Mouse (Mus musculus) neural tube, embryonic 14.5 days (tissue): ENCODE results near the gene Antxr1. TPM values are rescaled to one million over a fixed set of nuclear protein-coding genes. Genes with fewer than 3 reads are reported as not detected.

ENCODE experiments used
- ATAC-seq: fragments of 200-750 bp; cut with Nextera tagmentation; 2 replicates; pipeline ENCODE4 v1.8.0; 2017; ENCODE audit warnings: low read depth, mild to moderate bottlenecking, moderate TSS enrichment, moderate library complexity
- H3K27ac ChIP-seq: fragments of 300-500 bp; sonication (generic); 2 replicates; pipeline ENCODE4 v1.5.1; 2014; ENCODE audit warnings: low read depth, mild to moderate bottlenecking, control low read depth, low read length, moderate library complexity, mixed read lengths
- H3K27me3 ChIP-seq: fragments of 300-500 bp; sonication (generic); 2 replicates; pipeline ENCODE4 v1.6.1; 2014; ENCODE audit warnings: low read length; ENCODE audit not compliant: control insufficient read depth, insufficient read depth
- H3K36me3 ChIP-seq: fragments of 300-500 bp; sonication (generic); 2 replicates; pipeline ENCODE4 v1.6.1; 2014; ENCODE audit warnings: low read length, mixed read lengths; ENCODE audit not compliant: control insufficient read depth, insufficient read depth
- H3K4me1 ChIP-seq: fragments of 300-500 bp; sonication (generic); 2 replicates; pipeline ENCODE4 v1.6.1; 2014; ENCODE audit warnings: low read length; ENCODE audit not compliant: control insufficient read depth, insufficient read depth
- H3K4me2 ChIP-seq: fragments of 300-500 bp; sonication (generic); 2 replicates; pipeline ENCODE4 v1.6.1; 2014; ENCODE audit warnings: mild to moderate bottlenecking, low read depth, low read length, control low read depth
- H3K4me3 ChIP-seq: fragments of 300-500 bp; sonication (generic); 2 replicates; pipeline ENCODE4 v1.5.1; 2014; ENCODE audit warnings: low read depth, low read length, control low read depth, mixed read lengths
- H3K9ac ChIP-seq: fragments of 300-500 bp; sonication (generic); replicated peaks from 2 replicates; pipeline ENCODE4 v1.6.1; 2014; ENCODE audit warnings: low read depth, mild to moderate bottlenecking, control low read depth, low read length, mixed read lengths
- H3K9me3 ChIP-seq: fragments of 300-500 bp; sonication (generic); 2 replicates; pipeline ENCODE4 v1.6.1; 2016; ENCODE audit warnings: low read length; ENCODE audit not compliant: control insufficient read depth
- WGBS: fragments of 180-500 bp; shearing (Covaris S2); extraction: QIAGEN DNeasy Blood & Tissue Kit; methylation state at CpG from one replicate; pipeline ENCODE4 v1.1.7; 2014; 5-methylcytosine and 5-hydroxymethylcytosine counted together
- polyA plus RNA-seq: library from polyadenylated mRNA; unstranded; fragments of >200 nt; fragmentation: Nextera tagmentation; extraction: Ambion mirVana; gene quantifications from 2 replicates; pipeline ENCODE4 v1.2.1, GENCODE M21; 2014

Antxr1 gene
- polyA plus RNA-seq, 1 experiment from 2014 or later: 6.5 TPM

- H3K9me3 ChIP-seq: no peaks in the 10 kb centered on the region
- WGBS: 85% methylated on average over 3 of the region's 3 CpGs
- no peaks in the 10 kb centered on the region for H3K27me3 ChIP-seq
- no peak overlapping the region for H3K27ac ChIP-seq
- H3K4me3 ChIP-seq: no peak overlapping the region
- H3K9ac ChIP-seq: no peak overlapping the region
- no peak overlapping the region for H3K4me2 ChIP-seq
- H3K4me1 ChIP-seq: no peaks in the 10 kb centered on the region
- H3K36me3 ChIP-seq: no peaks in the 10 kb centered on the region
- no peak for ATAC-seq
These were observed 181.8 kb downstream of the Antxr1 start for GRCm38 (mm10) chr6:87153836-87154235.

GRCm38 (mm10) chr6:87153231-87153580 is 182.4 kb downstream of the Antxr1 start:
- no peaks in the 10 kb centered on the region for H3K9me3 ChIP-seq

GRCm38 (mm10) chr6:87152461-87153230 is 183.0 kb downstream of the Antxr1 start:
- Histone ChIP-seq H3K4me1 (no peaks in the 10 kb centered on the region), H3K4me2 (no peak overlapping the region), H3K27me3 (no peaks in the 10 kb centered on the region), H3K36me3 (no peaks in the 10 kb centered on the region), H3K9ac (no peak overlapping the region), H3K9me3 (no peaks in the 10 kb centered on the region), H3K27ac (no peak overlapping the region), H3K4me3 (no peak overlapping the region)
- WGBS: 80% methylated on average over 21 of the region's 21 CpGs
- no peak for ATAC-seq

More at GRCm38 (mm10) chr6:87153231-87153580, 182.4 kb downstream of the Antxr1 start:
- no peak overlapping the region for H3K4me3 ChIP-seq
- no peak for ATAC-seq
- no peak overlapping the region for H3K27ac ChIP-seq
- no peaks in the 10 kb centered on the region for H3K27me3 ChIP-seq
- WGBS: 93% methylated on average over 7 of the region's 7 CpGs
- no peaks in the 10 kb centered on the region for H3K36me3 ChIP-seq
- no peak overlapping the region for H3K4me2 ChIP-seq
- no peaks in the 10 kb centered on the region for H3K4me1 ChIP-seq
- H3K9ac ChIP-seq: no peak overlapping the region

DNA sequence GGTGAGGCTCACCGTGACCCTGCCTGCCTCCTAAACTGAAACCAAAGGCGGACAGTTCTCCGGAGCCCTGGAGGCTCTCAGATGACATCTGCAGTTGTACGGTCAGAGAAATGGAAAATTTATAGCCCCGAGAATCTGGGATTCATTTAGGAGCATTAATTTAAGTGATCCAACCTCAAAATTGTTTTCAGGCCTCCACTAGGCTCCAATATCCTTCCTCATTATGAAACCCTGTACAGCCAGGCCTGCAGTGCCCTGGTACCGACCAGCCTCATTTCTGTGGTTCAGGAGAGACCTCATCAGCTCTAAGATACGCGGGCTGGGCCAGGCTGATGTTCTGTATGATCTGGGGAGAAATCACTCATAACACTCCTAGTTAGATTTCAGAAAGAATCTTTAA is 184.2 kb downstream of the Antxr1 start:
- no peaks in the 10 kb centered on the region for H3K9me3 ChIP-seq
- WGBS: 89% methylated on average over 8 of the region's 8 CpGs
- no peak overlapping the region for H3K4me2 ChIP-seq
- no peaks in the 10 kb centered on the region for H3K4me1 ChIP-seq
- ATAC-seq: no peak
- no peak overlapping the region for H3K27ac ChIP-seq
- H3K4me3 ChIP-seq: no peak overlapping the region
- no peaks in the 10 kb centered on the region for H3K27me3 ChIP-seq
- H3K9ac ChIP-seq: no peak overlapping the region
- H3K36me3 ChIP-seq: no peaks in the 10 kb centered on the region

GRCm38 (mm10) chr6:87150471-87150870 is 185.2 kb downstream of the Antxr1 start:
- ATAC-seq: no peak
- H3K9me3 ChIP-seq: no peaks in the 10 kb centered on the region
- H3K4me2 ChIP-seq: no peak overlapping the region
- H3K36me3 ChIP-seq: no peaks in the 10 kb centered on the region
- no peaks in the 10 kb centered on the region for H3K27me3 ChIP-seq
- WGBS: 86% methylated on average over 7 of the region's 7 CpGs
- H3K9ac ChIP-seq: no peak overlapping the region
- no peak overlapping the region for H3K27ac ChIP-seq
- H3K4me3 ChIP-seq: no peak overlapping the region
- H3K4me1 ChIP-seq: no peaks in the 10 kb centered on the region

DNA sequence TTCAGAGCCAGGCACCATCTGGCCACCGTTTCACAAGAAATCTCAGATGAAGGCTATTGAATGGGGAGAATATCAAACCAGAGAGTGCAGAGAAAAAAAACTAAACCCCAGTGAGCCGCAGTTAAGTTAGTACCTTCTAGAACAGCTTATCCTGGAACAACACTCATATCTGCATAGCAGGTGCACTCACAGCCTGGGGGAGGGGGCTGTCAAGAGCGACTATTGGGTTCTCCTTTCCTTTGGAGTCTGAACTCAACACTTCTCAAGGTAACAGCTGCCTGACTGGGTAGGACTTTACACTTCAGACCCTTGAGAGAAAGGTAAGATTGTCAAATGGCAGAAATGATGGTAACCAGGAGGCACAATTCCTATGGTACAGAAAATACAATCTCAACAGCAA is 187.7 kb downstream of the Antxr1 start:
- H3K27ac ChIP-seq: no peak overlapping the region
- no peaks in the 10 kb centered on the region for H3K4me1 ChIP-seq
- ATAC-seq: no peak
- no peaks in the 10 kb centered on the region for H3K27me3 ChIP-seq
- whole genome bisulfite sequencing: 82% methylated on average over 3 of the region's 3 CpGs
- no peak overlapping the region for H3K4me3 ChIP-seq
- H3K4me2 ChIP-seq: no peak overlapping the region
- no peak overlapping the region for H3K9ac ChIP-seq
- no peaks in the 10 kb centered on the region for H3K9me3 ChIP-seq
- no peaks in the 10 kb centered on the region for H3K36me3 ChIP-seq

- H3K9me3 ChIP-seq: no peaks in the 10 kb centered on the region
- H3K27ac ChIP-seq: no peak overlapping the region
- H3K9ac ChIP-seq: no peak overlapping the region
- H3K36me3 ChIP-seq: no peaks in the 10 kb centered on the region
- no peak overlapping the region for H3K4me3 ChIP-seq
- WGBS: 73% methylated on average over 13 of the region's 13 CpGs
- H3K4me1 ChIP-seq: no peaks in the 10 kb centered on the region
- no peak overlapping the region for H3K4me2 ChIP-seq
- ATAC-seq: no peak
- H3K27me3 ChIP-seq: no peaks in the 10 kb centered on the region
These were observed 192.0 kb downstream of the Antxr1 start for GRCm38 (mm10) chr6:87143594-87143993.

- Histone ChIP-seq H3K36me3 (no peaks in the 10 kb centered on the region), H3K9ac (no peak overlapping the region), H3K4me1 (no peaks in the 10 kb centered on the region), H3K27ac (no peak overlapping the region), H3K4me3 (no peak overlapping the region), H3K9me3 (no peaks in the 10 kb centered on the region), H3K4me2 (no peak overlapping the region), H3K27me3 (no peaks in the 10 kb centered on the region)
- WGBS: 89% methylated on average over 5 of the region's 5 CpGs
- no peak for ATAC-seq
These were observed 193.4 kb downstream of the Antxr1 start for GRCm38 (mm10) chr6:87142239-87142638.

DNA sequence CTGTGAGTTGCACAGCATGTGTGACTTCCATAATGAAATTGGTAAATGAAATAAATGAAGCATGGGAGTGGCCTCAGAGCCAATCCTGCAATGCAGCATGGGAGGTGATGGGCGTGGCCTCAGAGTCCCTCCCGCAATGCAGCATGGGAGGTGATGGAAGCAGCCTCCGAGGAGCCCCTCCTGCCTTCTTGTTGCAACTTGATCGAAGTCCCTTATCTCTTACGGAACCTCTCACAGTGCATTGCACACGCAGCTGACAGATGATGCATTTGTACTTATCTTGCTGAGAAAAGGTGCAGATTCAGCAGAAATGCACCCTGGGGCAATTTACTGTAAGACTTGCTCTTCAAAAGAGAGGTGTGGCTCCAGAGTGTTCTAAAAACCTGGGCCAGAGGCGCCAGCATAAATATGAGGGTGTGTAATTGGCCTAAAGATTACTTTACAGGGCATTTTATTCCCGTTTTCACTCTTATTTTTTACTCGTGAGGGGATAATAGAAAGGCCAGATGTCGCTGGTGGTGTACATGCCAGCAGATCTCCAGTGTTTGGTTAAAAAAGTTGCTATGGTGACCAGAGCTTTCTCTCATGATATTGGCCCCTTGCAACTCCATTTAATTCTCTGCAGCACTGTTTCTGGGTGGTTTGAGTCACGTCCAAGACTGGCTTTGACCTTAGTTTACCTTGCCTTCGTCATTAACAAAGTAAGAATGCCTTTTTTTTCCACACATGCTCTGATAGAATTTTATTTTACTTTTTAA is 195.6 kb downstream of the Antxr1 start:
- Histone ChIP-seq H3K4me2 (no peak overlapping the region), H3K4me1 (no peaks in the 10 kb centered on the region), H3K36me3 (no peaks in the 10 kb centered on the region), H3K4me3 (no peak overlapping the region), H3K9me3 (no peaks in the 10 kb centered on the region), H3K27ac (no peak overlapping the region), H3K9ac (no peak overlapping the region), H3K27me3 (no peaks in the 10 kb centered on the region)
- 69% methylated on average over 12 of the region's 12 CpGs for WGBS
- ATAC-seq: no peak
